Mouse (Mus musculus) C2C12 (cell line): ENCODE data around the gene Lrrc8d. TPM values are rescaled to one million over a fixed set of nuclear protein-coding genes. Genes with fewer than 3 reads are reported as not detected.

Experiments used
- H3K27me3 ChIP-seq: one replicate; pipeline ENCODE4 v1.6.1; 2011; ENCODE audit not compliant: control insufficient read depth, insufficient read depth, insufficient read length
- H3K36me3 ChIP-seq: one replicate; pipeline ENCODE4 v1.6.1; 2011; ENCODE audit not compliant: control insufficient read depth, insufficient read depth
- H3K4me3 ChIP-seq: one replicate; pipeline ENCODE4 v1.5.1; 2011; ENCODE audit warnings: mild to moderate bottlenecking, control low read depth; ENCODE audit not compliant: poor library complexity, insufficient read depth, severe bottlenecking
- H3K79me2 ChIP-seq: one replicate; pipeline ENCODE4 v1.6.1; 2011; ENCODE audit not compliant: control insufficient read depth, insufficient read depth
- H3K79me3 ChIP-seq: one replicate; pipeline ENCODE4 v1.6.1; 2011; ENCODE audit warnings: low read depth, control low read depth
- H3ac ChIP-seq: one replicate; pipeline ENCODE3; 2011; ENCODE audit warnings: low read depth; ENCODE audit not compliant: control insufficient read depth, insufficient read length
- CEBPB ChIP-seq: IDR thresholded peaks from one replicate; pipeline ENCODE4 v1.6.1; 2011; ENCODE audit warnings: low read depth, mild to moderate bottlenecking, control low read depth, moderate library complexity
- CTCF ChIP-seq: IDR thresholded peaks from one replicate; pipeline ENCODE4 v1.5.1; 2011; ENCODE audit not compliant: control insufficient read depth, insufficient read depth, insufficient read length
- FOSL1 ChIP-seq: IDR thresholded peaks from one replicate; pipeline ENCODE4 v1.8.0; 2011; ENCODE audit warnings: mild to moderate bottlenecking, low read length; ENCODE audit not compliant: poor library complexity, insufficient read depth, severe bottlenecking
- MAX ChIP-seq: IDR thresholded peaks from one replicate; pipeline ENCODE4 v1.6.1; 2011; ENCODE audit warnings: mild to moderate bottlenecking, control low read depth
- MYOD1 ChIP-seq: IDR thresholded peaks from one replicate; pipeline ENCODE4 v1.6.1; 2011; ENCODE audit warnings: low read depth; ENCODE audit not compliant: control insufficient read depth, insufficient read length
- MYOG ChIP-seq: IDR thresholded peaks from one replicate; pipeline ENCODE4 v1.6.1; 2011; ENCODE audit not compliant: control insufficient read depth, insufficient read length; ENCODE audit errors: extremely low read depth
- USF1 ChIP-seq: IDR thresholded peaks from one replicate; pipeline ENCODE4 v1.6.1; 2011; ENCODE audit warnings: low read depth, mild to moderate bottlenecking, control low read depth, moderate library complexity
- polyA plus RNA-seq: library from polyadenylated mRNA; unstranded; fragments of >200 nt; fragmentation: generic; extraction: Trizol; gene quantifications from one replicate; pipeline ENCODE4 v1.2.1, GENCODE M21; 2012; ENCODE audit warnings: missing spikeins

Gene Lrrc8d
- polyA plus RNA-seq, 1 experiment: 21.1 TPM

DNA sequence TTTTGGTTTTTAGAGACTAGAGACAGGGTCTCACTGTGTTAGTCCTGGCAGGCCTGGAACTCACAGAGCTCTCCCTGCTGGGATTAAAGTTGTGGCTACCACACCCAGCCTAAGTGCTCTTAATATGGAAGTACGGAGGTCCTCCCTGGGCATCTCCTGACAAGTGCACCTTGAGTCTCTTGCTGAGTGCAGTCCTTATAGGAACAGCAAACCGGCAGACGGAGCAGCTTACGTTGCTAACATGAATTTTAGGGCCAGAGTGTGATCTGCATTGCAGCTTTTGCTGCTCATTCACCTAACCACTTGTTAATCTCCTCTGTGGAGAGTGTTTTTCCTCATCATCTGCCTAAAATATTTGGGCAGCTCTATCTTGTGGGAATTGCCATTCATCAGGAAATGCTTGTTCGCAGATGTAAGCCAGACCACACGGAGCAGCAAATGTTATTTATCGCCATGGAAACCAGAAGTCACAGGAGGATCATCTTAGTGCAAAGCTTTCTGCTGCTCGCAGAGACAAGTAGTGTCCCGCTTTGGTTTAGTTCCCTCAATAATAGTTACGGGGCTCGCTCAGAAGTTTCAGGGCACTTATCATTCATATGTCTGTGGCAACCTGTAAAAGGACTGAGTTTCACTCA is 62.2 kb downstream of the Lrrc8d start:
- Histone ChIP-seq H3K79me3 (no peaks in the 10 kb centered on the region), H3K79me2 (no peaks in the 10 kb centered on the region), H3ac (no peak overlapping the region), H3K27me3 (no peaks in the 10 kb centered on the region), H3K4me3 (no peak overlapping the region), H3K36me3 (no peaks in the 10 kb centered on the region)
- TF ChIP-seq MAX: no peak
- no peak for TF ChIP-seq MYOD1
- TF ChIP-seq CEBPB: no peak
- TF ChIP-seq USF1: no peak
- TF ChIP-seq MYOG: no peak

DNA sequence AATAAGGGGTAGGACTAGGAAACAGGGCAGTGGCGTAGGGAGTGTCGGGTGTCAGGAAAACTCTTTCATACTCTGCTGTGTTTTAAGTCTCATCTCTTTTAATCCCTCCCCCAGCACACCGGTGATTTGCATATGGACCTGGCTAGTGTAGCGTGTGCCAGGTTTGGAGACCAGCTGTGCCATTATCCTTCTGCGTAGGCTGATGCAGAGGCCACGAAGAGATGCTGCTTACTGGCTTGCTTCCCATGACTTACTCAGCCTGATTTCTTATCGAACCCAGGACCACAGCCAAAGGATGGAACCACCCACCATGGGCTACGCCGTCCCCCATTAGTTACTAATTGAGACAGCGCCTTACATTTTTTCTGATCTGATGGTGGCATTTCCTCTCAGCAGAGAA is 64.6 kb downstream of the Lrrc8d start:
- no peak overlapping the region for H3ac ChIP-seq
- H3K79me3 ChIP-seq: no peaks in the 10 kb centered on the region
- H3K36me3 ChIP-seq: no peaks in the 10 kb centered on the region
- TF ChIP-seq MAX (no peak), USF1 (no peak), FOSL1 (no peak)
- H3K79me2 ChIP-seq: no peaks in the 10 kb centered on the region
- H3K27me3 ChIP-seq: no peaks in the 10 kb centered on the region
- H3K4me3 ChIP-seq: no peak overlapping the region

DNA sequence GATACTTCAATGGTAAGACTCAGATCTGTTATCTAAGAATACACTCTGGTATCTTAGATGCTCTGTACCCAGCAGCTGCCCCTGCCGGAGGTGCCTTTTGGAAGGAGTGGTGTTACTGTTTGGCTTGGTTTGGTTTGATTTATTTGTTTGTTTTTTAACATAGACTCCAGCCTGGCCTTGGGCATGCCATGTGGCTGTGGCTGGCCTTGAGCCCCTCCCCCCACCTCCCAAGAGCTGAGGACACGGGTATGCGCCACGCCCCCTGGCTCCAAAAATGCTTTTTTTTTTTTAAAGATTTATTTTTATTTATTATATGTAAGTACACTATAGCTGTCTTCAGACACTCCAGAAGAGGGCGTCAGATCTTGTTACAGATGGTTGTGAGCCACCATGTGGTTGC is 65.6 kb downstream of the Lrrc8d start:
- no peak overlapping the region for H3K4me3 ChIP-seq
- no peak overlapping the region for H3ac ChIP-seq
- no peaks in the 10 kb centered on the region for H3K27me3 ChIP-seq
- H3K79me2 ChIP-seq: no peaks in the 10 kb centered on the region
- H3K79me3 ChIP-seq: no peaks in the 10 kb centered on the region
- TF ChIP-seq FOSL1 (no peak), MYOG (no peak), CTCF (no peak), MYOD1 (no peak), USF1 (no peak)
- no peaks in the 10 kb centered on the region for H3K36me3 ChIP-seq

DNA sequence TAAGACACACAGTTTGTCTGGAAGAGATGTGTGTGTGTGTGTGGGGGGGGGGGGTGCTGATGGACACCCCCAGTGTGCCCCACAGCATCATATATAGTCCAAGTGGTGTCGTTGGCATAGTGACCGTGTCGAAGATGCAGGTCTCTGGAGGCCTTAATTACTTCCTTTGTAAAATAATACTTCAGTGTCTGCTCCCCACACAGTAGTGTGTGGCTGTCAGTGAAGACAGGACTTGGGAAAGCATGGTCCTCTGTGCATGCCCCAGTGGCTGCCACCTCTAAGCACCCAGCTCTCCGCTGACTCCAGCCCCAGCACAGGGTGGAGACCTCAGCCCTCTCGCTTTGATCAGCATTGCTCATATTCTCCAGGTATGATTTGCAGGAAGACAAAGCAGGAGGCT is 76.6 kb downstream of the Lrrc8d start:
- no peak for TF ChIP-seq MAX
- no peaks in the 10 kb centered on the region for H3K36me3 ChIP-seq
- no peaks in the 10 kb centered on the region for H3K27me3 ChIP-seq
- no peak overlapping the region for H3K4me3 ChIP-seq
- no peak overlapping the region for H3ac ChIP-seq
- no peaks in the 10 kb centered on the region for H3K79me3 ChIP-seq
- H3K79me2 ChIP-seq: peaks cover 5% of the 10 kb centered on the region

DNA sequence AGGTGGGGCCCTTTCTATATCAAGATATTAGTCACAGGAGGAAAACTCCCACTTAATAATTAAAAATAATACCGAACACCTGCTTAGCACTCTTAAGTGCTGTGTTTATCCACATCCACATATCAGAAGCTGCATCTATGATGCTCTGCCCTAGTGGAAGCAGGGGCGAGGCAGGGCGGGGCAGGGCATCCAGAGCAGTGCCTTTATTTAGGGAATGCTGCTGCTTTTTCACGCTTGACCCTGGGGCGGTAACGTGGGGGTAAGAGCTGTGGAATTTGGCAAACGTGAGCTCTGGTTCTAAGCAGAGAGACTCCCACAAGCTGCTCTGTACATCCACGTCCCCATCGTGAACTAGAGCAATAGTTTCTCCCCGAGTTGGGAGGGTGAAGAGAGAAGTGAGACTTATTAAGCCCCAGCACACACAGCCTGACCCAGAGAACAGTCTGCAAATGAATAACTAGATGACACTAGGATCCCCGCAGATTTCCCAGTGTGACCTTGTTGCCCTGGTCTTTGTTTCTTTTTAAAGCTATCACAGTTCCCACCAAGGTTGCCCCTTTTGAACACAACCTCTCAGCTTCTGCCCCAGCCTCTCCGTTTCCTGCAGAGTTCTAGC is 77.3 kb downstream of the Lrrc8d start:
- H3K27me3 ChIP-seq: no peaks in the 10 kb centered on the region
- H3K4me3 ChIP-seq: no peak overlapping the region
- no peak for TF ChIP-seq MYOD1
- no peak for TF ChIP-seq FOSL1
- TF ChIP-seq CEBPB: no peak
- no peak for TF ChIP-seq USF1
- no peak for TF ChIP-seq CTCF
- TF ChIP-seq MYOG: no peak
- TF ChIP-seq MAX: no peak
- H3ac ChIP-seq: no peak overlapping the region
- H3K79me3 ChIP-seq: no peaks in the 10 kb centered on the region
- H3K36me3 ChIP-seq: no peaks in the 10 kb centered on the region
- H3K79me2 ChIP-seq: peaks cover 5% of the 10 kb centered on the region

DNA sequence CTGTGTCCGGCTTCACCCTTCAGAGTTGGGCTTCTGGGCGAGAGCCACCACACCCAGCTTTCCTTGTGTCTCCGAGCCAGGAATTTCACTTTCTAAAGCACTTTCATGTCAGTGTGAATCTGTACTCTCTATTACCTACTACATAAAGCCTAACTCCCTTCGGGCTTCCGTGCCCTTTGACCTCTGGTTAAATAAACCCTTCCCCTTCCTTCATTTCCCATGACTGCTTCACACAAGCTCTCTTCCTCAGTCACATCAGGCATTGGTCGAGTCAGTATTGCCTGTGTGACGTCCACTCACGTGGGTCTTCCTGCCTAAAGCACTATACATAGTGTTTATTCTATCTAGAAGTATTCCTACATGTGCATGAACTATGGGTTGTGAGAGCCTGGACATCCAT is 77.9 kb downstream of the Lrrc8d start:
- Histone ChIP-seq H3K27me3 (no peaks in the 10 kb centered on the region), H3K4me3 (no peak overlapping the region), H3ac (no peak overlapping the region), H3K79me2 (peaks cover 5% of the 10 kb centered on the region), H3K79me3 (no peaks in the 10 kb centered on the region), H3K36me3 (no peaks in the 10 kb centered on the region)
- no peak for TF ChIP-seq MYOG
- no peak for TF ChIP-seq CTCF
- no peak for TF ChIP-seq FOSL1
- TF ChIP-seq USF1: no peak
- no peak for TF ChIP-seq MYOD1
- no peak for TF ChIP-seq CEBPB
- TF ChIP-seq MAX: no peak
